Mouse (Mus musculus): Measurements from ENCODE around the gene Slain1. TPM values are rescaled to one million over a fixed set of nuclear protein-coding genes. Genes with fewer than 3 reads are reported as not detected.

Slain1 gene
- polyA plus RNA-seq, 1 experiment from 2014 or later: 5.6 TPM

GRCm38 (mm10) chr14:103752773-103753172 lies 102.7 kb downstream of the Slain1 start:
- WGBS: 88% methylated on average over 7 of the region's 7 CpGs
- no peaks in the 10 kb centered on the region for H3K27me3 ChIP-seq (ENCODE audit: control insufficient read depth, insufficient read depth, low read length)

GRCm38 (mm10) chr14:103754041-103754440 lies 104.0 kb downstream of the Slain1 start:
- Histone ChIP-seq H3K4me1 (ENCODE audit: control insufficient read depth, insufficient read depth, low read length) (no peaks in the 10 kb centered on the region), H3K4me3 (ENCODE audit: low read depth, low read length) (no peak overlapping the region), H3K9me3 (replicated peaks; ENCODE audit: control insufficient read depth, low read length) (no peaks in the 10 kb centered on the region), H3K27me3 (ENCODE audit: control insufficient read depth, insufficient read depth, low read length) (no peaks in the 10 kb centered on the region), H3K27ac (replicated peaks; ENCODE audit: low read depth, low read length) (no peak overlapping the region), H3K9ac (replicated peaks; ENCODE audit: low read length) (no peak overlapping the region), H3K36me3 (replicated peaks; ENCODE audit: control insufficient read depth, insufficient read depth, low read depth, low read length) (no peaks in the 10 kb centered on the region), H3K4me2 (ENCODE audit: low read depth, low read length) (no peak overlapping the region)
- DNase-seq (ENCODE audit: low spot score): no peak
- WGBS: 70% methylated on average over 7 of the region's 7 CpGs
- ATAC-seq (replicated peaks; ENCODE audit: insufficient number of reproducible peaks, low FRiP score, low TSS enrichment, low read depth): no peak

More at GRCm38 (mm10) chr14:103752773-103753172, 102.7 kb downstream of the Slain1 start:
- Histone ChIP-seq H3K27ac (replicated peaks; ENCODE audit: low read depth, low read length) (no peak overlapping the region), H3K4me3 (ENCODE audit: low read depth, low read length) (no peak overlapping the region), H3K36me3 (replicated peaks; ENCODE audit: control insufficient read depth, insufficient read depth, low read depth, low read length) (no peaks in the 10 kb centered on the region), H3K9ac (replicated peaks; ENCODE audit: low read length) (no peak overlapping the region), H3K4me1 (ENCODE audit: control insufficient read depth, insufficient read depth, low read length) (no peaks in the 10 kb centered on the region), H3K9me3 (replicated peaks; ENCODE audit: control insufficient read depth, low read length) (no peaks in the 10 kb centered on the region), H3K4me2 (ENCODE audit: low read depth, low read length) (no peak overlapping the region)
- ATAC-seq (replicated peaks; ENCODE audit: insufficient number of reproducible peaks, low FRiP score, low TSS enrichment, low read depth) (no peak), DNase-seq (ENCODE audit: low spot score) (no peak)

GRCm38 (mm10) chr14:103754465-103754864 lies 104.4 kb downstream of the Slain1 start:
- Histone ChIP-seq H3K36me3 (replicated peaks; ENCODE audit: control insufficient read depth, insufficient read depth, low read depth, low read length) (no peaks in the 10 kb centered on the region), H3K4me2 (ENCODE audit: low read depth, low read length) (no peak overlapping the region), H3K4me3 (ENCODE audit: low read depth, low read length) (no peak overlapping the region), H3K4me1 (ENCODE audit: control insufficient read depth, insufficient read depth, low read length) (no peaks in the 10 kb centered on the region), H3K9me3 (replicated peaks; ENCODE audit: control insufficient read depth, low read length) (no peaks in the 10 kb centered on the region), H3K27ac (replicated peaks; ENCODE audit: low read depth, low read length) (no peak overlapping the region), H3K27me3 (ENCODE audit: control insufficient read depth, insufficient read depth, low read length) (no peaks in the 10 kb centered on the region), H3K9ac (replicated peaks; ENCODE audit: low read length) (no peak overlapping the region)
- ATAC-seq (replicated peaks; ENCODE audit: insufficient number of reproducible peaks, low FRiP score, low TSS enrichment, low read depth) (no peak), DNase-seq (ENCODE audit: low spot score) (no peak)
- 81% methylated on average over 9 of the region's 9 CpGs for WGBS

Small RNAs within 50 kb of the gene (microRNA-seq; reads per million reads assigned to microRNA genes)
- gene Gm22877 (ENCODE audit: borderline number of aligned reads): not detected

Other genes with a start within 250 kb of the Slain1 start
- 0.08 and 0.69 TPM in 2 replicates for gene Scel, start 136.9 kb upstream of the Slain1 start, polyA plus RNA-seq (2014; fragmentation: Nextera tagmentation; extraction: Ambion mirVana)
- 36.8 and 38.5 TPM in 2 replicates for gene Ednrb, start 194.2 kb downstream of the Slain1 start, polyA plus RNA-seq (2014; fragmentation: Nextera tagmentation; extraction: Ambion mirVana)

Measured in embryonic facial prominence, embryonic 11.5 days (tissue).